Mouse (Mus musculus) hindbrain, postnatal 0 days (tissue): Measurements from ENCODE around the gene Slc16a3. TPM values are rescaled to one million over a fixed set of nuclear protein-coding genes. Genes with fewer than 3 reads are reported as not detected.

Source experiments
- ATAC-seq: fragments of 200-750 bp; cut with Nextera tagmentation; 2 replicates; pipeline ENCODE4 v1.8.0; 2017; ENCODE audit warnings: mild to moderate bottlenecking, moderate TSS enrichment, moderate library complexity
- DNase-seq: peaks from one replicate; pipeline ENCODE4 v3.0.0-alpha.2; 2015; ENCODE audit warnings: low spot score
- H3K27ac ChIP-seq: fragments of 300-500 bp; sonication (generic); 2 replicates; pipeline ENCODE4 v1.5.1; 2014; ENCODE audit warnings: mild to moderate bottlenecking
- H3K27me3 ChIP-seq: fragments of 300-500 bp; sonication (generic); 2 replicates; pipeline ENCODE4 v1.6.1; 2014; ENCODE audit warnings: low read length, mixed read lengths; ENCODE audit not compliant: insufficient read depth
- H3K36me3 ChIP-seq: fragments of 300-500 bp; sonication (generic); 2 replicates; pipeline ENCODE4 v1.6.1; 2014; ENCODE audit warnings: low read length, mixed read lengths; ENCODE audit not compliant: insufficient read depth
- H3K4me1 ChIP-seq: fragments of 300-500 bp; sonication (generic); 2 replicates; pipeline ENCODE4 v1.6.1; 2014; ENCODE audit warnings: antibody characterized with exemption, low read length, mixed read lengths; ENCODE audit not compliant: insufficient read depth
- H3K4me2 ChIP-seq: fragments of 300-500 bp; sonication (generic); 2 replicates; pipeline ENCODE4 v1.6.1; 2014; ENCODE audit warnings: low read depth, mild to moderate bottlenecking, low read length, moderate library complexity, mixed read lengths
- H3K4me3 ChIP-seq: fragments of 300-500 bp; sonication (generic); 2 replicates; pipeline ENCODE4 v1.5.1; 2014; ENCODE audit warnings: low read length
- H3K9ac ChIP-seq: fragments of 300-500 bp; sonication (generic); replicated peaks from 2 replicates; pipeline ENCODE4 v1.6.1; 2014; ENCODE audit warnings: mild to moderate bottlenecking, low read length, moderate library complexity, mixed read lengths
- H3K9me3 ChIP-seq: fragments of 300-500 bp; sonication (generic); 2 replicates; pipeline ENCODE4 v1.6.1; 2016; ENCODE audit warnings: low read length, mixed read lengths
- CTCF ChIP-seq: IDR thresholded peaks from 2 replicates; pipeline ENCODE4 v1.5.1; 2016; ENCODE audit warnings: antibody characterized with exemption, control low read depth, low read depth
- WGBS: fragments of 180-500 bp; shearing (Covaris S2); extraction: QIAGEN DNeasy Blood & Tissue Kit; methylation state at CpG from one replicate; pipeline ENCODE4 v1.1.7; 2014; 5-methylcytosine and 5-hydroxymethylcytosine counted together
- polyA plus RNA-seq: library from polyadenylated mRNA; unstranded; fragments of >200 nt; fragmentation: Nextera tagmentation; extraction: Ambion mirVana; gene quantifications from 2 replicates; pipeline ENCODE4 v1.2.1, GENCODE M21; 2015
- total RNA-seq: library from RNA; depleted of rRNA; stranded (reverse); fragments of >200 nt; gene quantifications from 2 replicates; pipeline ENCODE4 v1.2.3, GENCODE M21; 2014

The Slc16a3 gene
- total and polyA plus RNA-seq, 2 experiments from 2014 or later = 6.4 to 24.9 TPM

DNA sequence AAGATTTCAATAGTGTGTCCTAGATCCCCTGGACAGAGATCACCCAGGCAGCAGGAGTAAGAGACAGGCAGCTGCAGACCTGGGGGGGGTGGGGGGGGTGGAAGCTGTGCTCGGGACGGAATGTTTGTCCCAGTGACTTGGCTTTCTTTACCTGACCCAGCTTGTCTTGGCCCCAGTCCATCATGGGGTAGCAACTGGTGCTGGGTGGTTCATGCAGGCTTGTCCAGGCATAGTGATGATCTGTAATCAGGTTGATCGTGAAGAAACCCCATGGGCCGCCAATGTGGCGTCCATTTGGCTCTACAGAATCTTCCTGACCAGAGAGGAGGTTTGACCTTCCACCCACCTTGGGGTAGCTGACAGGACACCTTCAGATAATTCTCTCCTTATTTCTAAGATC, 2.4 kb upstream of the Slc16a3 start:
- TF ChIP-seq CTCF = no peak
- ATAC-seq (no peak), DNase-seq (no peak)
- no peak overlapping the region for H3K27ac ChIP-seq
- 0 out of 2 replicates have a peak, but pooled peaks cover 4% of the 10 kb centered on the region for H3K4me1 ChIP-seq
- no peak overlapping the region for H3K4me2 ChIP-seq
- H3K4me3 ChIP-seq = no peak overlapping the region
- H3K27me3 ChIP-seq = peaks cover 23% of the 10 kb centered on the region
- no peaks in the 10 kb centered on the region for H3K9me3 ChIP-seq
- no peak overlapping the region for H3K9ac ChIP-seq
- H3K36me3 ChIP-seq = no peaks in the 10 kb centered on the region
- 85% methylated on average over 5 of the region's 5 CpGs for WGBS

DNA sequence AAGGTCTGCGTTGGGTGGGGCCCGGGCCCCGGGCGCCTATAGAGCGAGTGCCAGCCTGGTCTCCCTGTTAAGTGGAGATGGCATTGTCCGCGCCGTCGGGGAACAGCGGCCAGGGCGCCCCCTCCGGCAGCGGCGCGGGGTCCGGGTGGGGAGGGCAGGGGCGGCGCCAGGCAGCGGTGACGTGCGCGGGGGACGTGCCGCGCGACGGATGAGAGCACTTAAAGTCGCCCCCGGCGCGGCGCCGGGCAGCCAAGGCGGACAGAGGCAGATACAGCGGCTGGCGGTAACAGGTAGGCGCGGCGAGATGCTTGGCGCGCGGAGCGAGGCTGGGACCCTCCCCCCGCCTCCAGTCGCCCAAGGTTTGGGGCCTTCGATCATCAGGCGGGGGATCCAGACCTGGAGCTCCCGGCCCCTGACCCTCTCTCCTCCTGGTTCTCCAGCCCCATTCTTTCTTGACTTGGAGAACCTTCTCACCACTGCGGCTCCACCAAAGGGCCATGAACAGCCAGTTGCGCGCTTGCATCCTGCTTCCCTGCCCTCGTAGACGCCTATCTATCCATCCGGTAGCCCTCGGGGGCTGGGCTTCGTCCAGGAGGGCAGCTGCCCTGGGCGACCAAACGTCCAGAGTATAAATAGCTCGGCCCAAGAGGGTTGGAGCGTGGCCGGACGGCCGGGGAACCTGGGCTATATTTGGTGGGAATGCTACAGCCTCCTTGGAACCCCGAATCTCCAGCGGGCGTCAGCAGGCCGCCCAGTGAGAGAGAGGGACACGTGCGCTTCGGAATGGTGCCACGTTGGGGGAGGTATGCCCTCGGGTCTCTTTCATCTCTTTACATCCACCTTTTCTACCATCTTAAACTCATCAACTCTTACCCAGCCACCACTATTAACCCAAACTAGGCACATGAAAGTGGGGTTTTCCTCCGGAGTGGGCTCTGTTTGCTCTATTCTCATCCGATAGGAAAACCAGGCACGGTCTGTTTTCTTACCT, 876 bp downstream of the Slc16a3 start:
- Histone ChIP-seq H3K9me3 (no peaks in the 10 kb centered on the region), H3K4me3 (peak overlapping the region; percentile 31), H3K27me3 (peaks cover 23% of the 10 kb centered on the region), H3K4me2 (peak overlapping the region; percentile 53), H3K9ac (0 out of 2 replicates have a peak overlapping the region, but pooled peaks have one; percentile 14), H3K4me1 (peaks cover 10% of the 10 kb centered on the region; the same call in 1 of the 2 replicates), H3K36me3 (no peaks in the 10 kb centered on the region), H3K27ac (no peak overlapping the region)
- DNase-seq = peak; percentile 37
- TF ChIP-seq CTCF = no peak
- 2% methylated on average over 71 of the region's 75 CpGs for WGBS
- ATAC-seq = peak; percentile 20; the same call in 1 of the 2 replicates

DNA sequence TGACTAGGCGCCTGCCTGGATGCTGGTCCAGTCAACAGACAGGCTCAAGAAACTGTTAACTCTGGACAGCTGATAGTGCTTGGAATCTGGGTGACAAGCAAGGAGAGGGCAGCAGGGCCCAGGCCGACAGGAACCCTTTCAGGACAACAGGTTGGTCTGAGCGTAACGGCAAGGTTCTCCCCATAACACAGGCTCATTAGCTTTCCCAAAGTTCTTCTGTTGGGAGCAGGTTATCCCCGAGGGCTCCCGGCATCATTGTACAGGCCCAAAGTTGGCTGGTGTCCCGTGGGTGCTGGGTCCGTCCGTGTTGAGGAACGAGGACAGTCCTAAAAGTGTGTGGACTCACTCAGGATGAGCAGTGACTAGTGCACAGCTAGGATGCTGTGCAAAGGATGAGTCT, 1.6 kb downstream of the Slc16a3 start:
- Histone ChIP-seq H3K27ac (no peak overlapping the region), H3K4me1 (peaks cover 10% of the 10 kb centered on the region; the same call in 1 of the 2 replicates), H3K36me3 (no peaks in the 10 kb centered on the region), H3K27me3 (peaks cover 23% of the 10 kb centered on the region), H3K4me2 (peak overlapping the region; percentile 66; the same call in 1 of the 2 replicates), H3K4me3 (peak overlapping the region; percentile 31; the same call in 1 of the 2 replicates), H3K9me3 (no peaks in the 10 kb centered on the region), H3K9ac (no peak overlapping the region)
- TF ChIP-seq CTCF = no peak
- DNase-seq = no peak
- whole genome bisulfite sequencing = 22% methylated on average over 10 of the region's 10 CpGs
- ATAC-seq = no peak

DNA sequence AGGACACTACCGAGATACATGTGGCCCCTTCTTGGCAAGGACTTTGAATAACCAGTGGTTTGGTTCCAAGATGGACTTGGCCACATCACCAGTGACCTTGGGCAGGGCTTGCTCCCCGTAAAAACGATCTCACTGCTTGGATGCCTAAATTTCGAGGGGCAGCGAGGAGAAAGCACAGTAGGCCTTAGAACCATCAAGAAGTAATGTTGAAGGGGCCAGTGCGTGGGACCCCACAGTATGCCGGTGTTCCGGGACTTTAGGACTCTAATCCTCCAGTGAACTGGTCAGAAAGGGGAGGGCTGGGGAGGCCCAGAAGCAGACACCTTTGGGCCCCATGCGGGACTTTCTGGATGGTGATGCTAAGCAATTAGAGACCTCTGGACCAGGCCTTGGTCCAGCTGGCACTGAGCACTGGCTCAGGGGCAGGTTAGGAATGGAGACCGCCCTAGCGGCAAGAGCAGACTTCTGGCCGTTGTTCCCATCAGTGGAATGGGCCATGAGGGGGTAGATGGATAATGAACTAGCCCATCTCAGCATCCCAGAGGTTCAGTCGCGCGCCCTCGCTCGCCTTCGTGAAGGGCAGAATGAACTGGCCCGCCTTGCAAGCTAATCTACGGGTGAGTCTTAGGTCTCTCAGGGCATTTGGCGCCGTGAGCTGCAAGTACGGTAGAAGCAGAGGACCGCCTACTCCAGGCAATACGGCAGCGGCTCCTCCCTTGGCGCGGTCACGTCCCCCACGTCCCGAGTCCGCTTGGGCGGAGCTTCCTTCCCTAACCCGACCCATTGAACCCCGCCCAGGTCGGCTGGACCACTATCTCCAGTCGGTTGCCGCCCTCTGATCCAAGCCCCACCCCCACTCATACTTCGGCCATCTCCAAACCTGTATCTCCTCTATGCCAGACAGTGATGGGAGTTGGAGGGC, 2.3 kb downstream of the Slc16a3 start:
- Histone ChIP-seq H3K9me3 (no peaks in the 10 kb centered on the region), H3K36me3 (no peaks in the 10 kb centered on the region), H3K27me3 (peaks cover 23% of the 10 kb centered on the region), H3K4me1 (peaks cover 10% of the 10 kb centered on the region; the same call in 1 of the 2 replicates), H3K4me3 (peak overlapping the region; percentile 39), H3K4me2 (peak overlapping the region; percentile 66), H3K9ac (no peak overlapping the region; the same call in 1 of the 2 replicates), H3K27ac (peak overlapping the region; percentile 36; the same call in 1 of the 2 replicates)
- DNase-seq (peak; percentile 85), ATAC-seq (peak; percentile 80)
- peak; percentile 21; the same call in 1 of the 2 replicates for TF ChIP-seq CTCF
- 3% methylated on average over 39 of the region's 39 CpGs for WGBS

GRCm38 (mm10) chr11:120951237-120951636, 3.0 kb downstream of the Slc16a3 start:
- Histone ChIP-seq H3K9me3 (no peaks in the 10 kb centered on the region), H3K4me1 (peaks cover 10% of the 10 kb centered on the region; the same call in 1 of the 2 replicates), H3K9ac (no peak overlapping the region; the same call in 1 of the 2 replicates), H3K4me3 (peak overlapping the region; percentile 39), H3K36me3 (peaks cover 6% of the 10 kb centered on the region), H3K27me3 (peaks cover 23% of the 10 kb centered on the region), H3K27ac (peak overlapping the region; percentile 36; the same call in 1 of the 2 replicates), H3K4me2 (peak overlapping the region; percentile 66)
- no peak for TF ChIP-seq CTCF
- WGBS = 22% methylated on average over 8 of the region's 8 CpGs
- no peak for DNase-seq
- peak; percentile 1; the same call in 1 of the 2 replicates for ATAC-seq
